Mouse (Mus musculus) MEL (cell line): ENCODE results near the gene Caskin1.

Source experiments
- EP300 ChIP-seq, 2 experiments: IDR thresholded peaks; 2 replicates each; pipeline ENCODE4 v1.6.1; 2011; ENCODE audit warnings: improper control_type of control experiment in 2 of 2, low read length in 2 of 2, low read depth in 1 of 2, mild to moderate bottlenecking in 1 of 2
- GABPA ChIP-seq: IDR thresholded peaks from 2 replicates; pipeline ENCODE4 v1.6.1; 2012; ENCODE audit warnings: low read depth, mild to moderate bottlenecking, inconsistent platforms, low read length, improper control_type of control experiment, moderate library complexity
- MAX ChIP-seq: IDR thresholded peaks from 2 replicates; pipeline ENCODE4 v1.6.1; 2011; ENCODE audit warnings: low read length, improper control_type of control experiment
- TAL1 ChIP-seq: IDR thresholded peaks from 2 replicates; pipeline ENCODE4 v1.6.1; 2012; ENCODE audit warnings: mild to moderate bottlenecking, inconsistent platforms, low read length, moderate library complexity, mixed read lengths

- no peak for TF ChIP-seq EP300 (IDR thresholded peaks at IDR 0.05; ENCODE audit: low read depth in 1 of 2, low read length in 2 of 2)
- TF ChIP-seq TAL1: no peak
- TF ChIP-seq GABPA: no peak
- TF ChIP-seq MAX: no peak
Observed at GRCm38 (mm10) chr17:24483495-24483894, 4.9 kb upstream of the Caskin1 start.
